Mouse (Mus musculus) adrenal gland, adult 18-20 months (tissue): Measurements from ENCODE around the gene Uap1l1. TPM values are rescaled to one million over a fixed set of nuclear protein-coding genes. Genes with fewer than 3 reads are reported as not detected.
"Not testable (repeated sequence)": the region's sequence is repeated elsewhere in the genome, so short reads cannot be mapped to it uniquely, and the experiment has no call there.

Experiments
- DNase-seq, 2 experiments: peaks; one replicate each; pipeline ENCODE4 v3.0.0; 2021 to 2022; ENCODE audit warnings: low spot score in 2 of 2
- long read RNA-seq, 2 experiments: library from polyadenylated mRNA; stranded (forward); transcript quantifications; one replicate each; pipeline ENCODE4 v2.0.0; 2021
- total RNA-seq, 2 experiments: library from RNA; stranded (reverse); gene quantifications; 1 replicate in 1 of 2; 2 replicates in 1 of 2; pipeline ENCODE4 v1.2.3; 2021

Gene Uap1l1
- 10 to 100 TPM; 18.8 to 20.9 TPM for total RNA-seq
- long read RNA-seq, experiment 1, transcript Uap1l1-201 (9 exons, 3,349 nt): major isoform, 13 of 17 reads
- long read RNA-seq, experiment 1, partial matches to known transcripts: 1 of 17 reads
- long read RNA-seq, experiment 1, other reads (novel, unspliced or antisense): 3 of 17 reads
- long read RNA-seq, experiment 2, transcript Uap1l1-201 (9 exons, 3,349 nt): major isoform, 83 of 95 reads
- long read RNA-seq, experiment 2, partial matches to known transcripts: 4 of 95 reads
- long read RNA-seq, experiment 2, other reads (novel, unspliced or antisense): 8 of 95 reads

DNA sequence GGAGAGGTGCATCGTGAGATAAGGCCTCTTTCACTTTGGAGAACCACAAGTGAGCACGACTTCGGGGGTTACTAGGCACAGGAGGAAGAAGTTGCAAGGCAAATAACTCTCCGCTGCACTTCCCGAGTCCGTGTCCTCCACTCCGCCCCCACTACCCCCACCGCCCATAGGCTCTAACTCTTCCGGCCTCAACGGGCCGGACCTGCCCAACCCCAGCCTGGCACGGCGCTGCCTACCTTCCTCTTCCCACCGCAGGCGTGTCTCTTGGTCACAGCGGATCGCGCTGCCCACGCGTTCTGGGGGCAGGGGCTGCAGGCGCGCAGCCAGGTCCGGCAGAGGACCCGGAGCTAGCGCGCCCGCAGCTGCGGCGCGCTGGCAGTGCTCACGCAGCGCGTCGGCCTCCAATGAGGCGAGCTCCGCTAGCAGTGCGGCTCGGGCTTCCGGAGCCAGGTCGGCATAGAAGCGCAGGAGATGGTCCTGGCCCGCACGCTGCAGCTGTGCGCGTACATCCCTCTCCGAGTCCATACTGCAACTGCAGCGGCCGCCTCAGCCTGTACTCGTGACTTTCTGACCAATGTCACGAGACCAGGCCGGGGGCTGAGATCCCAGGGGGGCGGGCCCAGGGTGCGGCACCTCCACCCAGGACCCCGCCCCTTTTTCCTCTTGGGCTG, at the start of gene Uap1l1:
TSS of gene Uap1l1 (minus strand) at position 592 of the 671 bp plus-strand sequence.
- peak; percentile 66 to 77 for DNase-seq

GRCm38 (mm10) chr2:25413436-25413835, 48.0 kb upstream of the Uap1l1 start:
- not testable (repeated sequence) for DNase-seq

- no peak for DNase-seq
Observed at GRCm38 (mm10) chr2:25408908-25409307, 43.4 kb upstream of the Uap1l1 start.

DNA sequence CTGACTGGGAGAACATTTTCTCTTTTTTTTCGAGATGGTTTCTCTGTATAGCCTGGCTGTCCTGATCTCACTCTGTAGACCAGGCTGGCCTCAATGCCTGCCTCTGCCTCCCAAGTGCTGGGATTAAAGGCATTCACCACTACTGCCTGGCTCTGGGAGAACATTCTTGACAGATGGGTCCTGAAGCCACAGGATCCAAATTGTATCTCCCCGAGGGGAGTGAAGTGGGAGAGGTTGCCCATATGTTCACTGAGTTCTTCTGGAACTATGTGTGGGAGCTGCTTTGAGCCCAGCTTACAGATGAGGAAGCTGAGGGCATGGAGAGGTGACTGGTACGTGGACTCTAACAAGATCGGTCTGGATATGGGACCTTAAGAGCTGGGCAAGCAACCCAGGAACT, 38.5 kb upstream of the Uap1l1 start:
- no peak for DNase-seq

DNA sequence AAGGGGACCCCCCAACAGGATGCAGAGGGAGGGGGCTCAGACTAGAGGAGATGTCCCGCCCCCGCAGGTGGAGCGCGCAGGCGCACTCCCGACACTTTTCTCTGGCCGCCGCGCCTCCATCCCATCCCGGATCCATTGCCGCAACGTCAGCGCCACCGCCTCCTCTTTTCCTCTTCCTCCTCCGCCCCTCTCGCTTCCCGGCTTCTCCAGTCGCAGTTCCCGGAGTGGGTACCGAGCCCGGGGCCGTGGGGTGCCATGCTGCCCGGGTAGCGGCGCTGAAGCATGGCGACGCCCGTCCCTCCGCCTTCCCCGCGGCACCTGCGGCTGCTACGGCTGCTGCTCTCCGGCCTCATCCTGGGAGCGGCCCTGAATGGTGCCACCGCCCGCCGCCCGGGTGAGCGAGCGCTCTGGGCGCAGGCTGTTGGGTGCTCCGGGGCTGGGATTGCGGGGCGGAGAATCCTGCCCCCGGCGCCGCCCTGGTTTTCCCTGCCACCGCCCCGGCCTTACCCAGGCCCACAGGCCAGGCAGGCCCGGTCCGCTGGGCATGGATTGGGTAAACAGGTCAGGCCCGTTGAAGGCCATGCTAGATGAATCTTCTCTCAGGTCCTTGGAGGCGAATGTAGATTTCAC, 37.6 kb upstream of the Uap1l1 start:
- DNase-seq: peak; percentile 68 to 73

DNA sequence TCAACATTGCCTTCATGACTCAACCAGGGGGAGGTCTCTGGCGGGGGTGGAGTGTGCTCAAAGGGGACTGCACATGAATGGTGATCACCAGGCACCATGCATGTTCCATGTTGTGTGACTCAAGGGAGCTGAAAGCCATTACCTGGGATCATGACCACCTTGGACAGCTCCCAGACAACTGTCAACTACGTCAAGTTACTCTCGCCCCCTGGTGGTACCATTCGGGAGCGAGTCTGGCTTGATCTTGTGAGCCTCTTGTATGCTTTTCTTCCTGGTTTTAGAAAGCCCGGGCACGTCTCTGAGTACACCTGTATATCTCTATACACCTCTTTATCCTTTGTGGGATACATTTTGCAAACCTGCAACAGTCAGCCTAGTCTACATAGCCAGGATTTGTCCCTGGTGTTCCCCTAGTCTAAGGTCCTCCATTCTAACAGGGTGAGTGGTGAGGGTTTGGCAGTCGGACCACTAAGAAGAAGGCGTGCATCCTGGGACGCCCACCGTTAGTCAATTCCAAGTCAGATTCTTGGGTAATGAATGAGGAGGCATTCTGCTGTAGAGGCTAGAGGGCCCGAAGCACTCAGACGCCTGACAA, 37.0 kb upstream of the Uap1l1 start:
- peak; percentile 46 to 63 for DNase-seq

GRCm38 (mm10) chr2:25400764-25401163, 35.3 kb upstream of the Uap1l1 start:
- peak; percentile 63 to 69 for DNase-seq

GRCm38 (mm10) chr2:25400291-25400690, 34.8 kb upstream of the Uap1l1 start:
- no peak for DNase-seq

DNA sequence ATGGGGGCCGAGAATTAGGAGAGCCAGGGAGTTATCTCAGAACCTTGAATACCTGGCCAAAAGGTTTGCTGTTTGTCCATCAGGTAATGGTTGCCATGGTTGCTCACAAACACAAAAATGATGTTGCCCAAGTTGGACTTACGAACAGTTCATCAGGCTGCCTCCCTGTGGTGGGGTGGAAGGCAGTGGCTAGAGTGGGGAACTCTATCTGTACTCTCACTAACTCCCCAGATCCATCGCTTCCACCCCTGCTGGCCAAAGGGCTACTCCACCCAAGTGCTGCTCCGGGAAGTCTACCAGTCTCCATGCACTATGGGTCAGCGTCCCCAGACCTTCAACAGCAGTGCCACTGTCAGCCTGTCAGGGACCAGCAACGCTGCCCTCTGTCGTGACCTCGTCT, 33.6 kb upstream of the Uap1l1 start, which contains the start of gene Npdc1:
TSS of gene Npdc1 (plus strand) at position 301 of the 400 bp plus-strand sequence.
- DNase-seq: no peak

DNA sequence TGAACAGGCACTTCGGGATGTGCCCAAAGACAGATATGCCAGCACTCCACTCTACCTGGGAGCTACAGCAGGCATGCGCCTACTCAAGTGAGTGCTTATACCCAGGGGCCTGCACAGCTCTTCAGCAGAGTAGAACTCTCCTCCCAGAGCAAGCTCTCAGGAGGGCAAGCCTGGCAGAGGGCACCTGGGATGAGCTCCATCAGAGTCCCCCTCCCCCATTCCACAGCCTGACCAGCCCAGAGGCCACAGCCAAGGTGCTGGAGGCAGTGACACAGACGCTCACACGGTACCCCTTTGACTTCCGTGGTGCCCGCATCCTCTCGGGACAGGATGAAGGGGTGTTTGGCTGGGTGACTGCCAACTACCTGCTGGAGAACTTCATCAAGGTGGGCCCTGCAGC, 32.6 kb upstream of the Uap1l1 start:
- DNase-seq: no peak

- no peak for DNase-seq
Observed at GRCm38 (mm10) chr2:25397010-25397409, 31.5 kb upstream of the Uap1l1 start.

- DNase-seq: no peak
Observed at GRCm38 (mm10) chr2:25396597-25396983, 31.1 kb upstream of the Uap1l1 start.

- peak in 1 of 2 experiments; percentile 35 for DNase-seq
Observed at GRCm38 (mm10) chr2:25395721-25396596, 30.5 kb upstream of the Uap1l1 start, which contains the start of gene Entpd2. Gene Entpd2, plus strand, starts transcription at chr2:25395874.

DNA sequence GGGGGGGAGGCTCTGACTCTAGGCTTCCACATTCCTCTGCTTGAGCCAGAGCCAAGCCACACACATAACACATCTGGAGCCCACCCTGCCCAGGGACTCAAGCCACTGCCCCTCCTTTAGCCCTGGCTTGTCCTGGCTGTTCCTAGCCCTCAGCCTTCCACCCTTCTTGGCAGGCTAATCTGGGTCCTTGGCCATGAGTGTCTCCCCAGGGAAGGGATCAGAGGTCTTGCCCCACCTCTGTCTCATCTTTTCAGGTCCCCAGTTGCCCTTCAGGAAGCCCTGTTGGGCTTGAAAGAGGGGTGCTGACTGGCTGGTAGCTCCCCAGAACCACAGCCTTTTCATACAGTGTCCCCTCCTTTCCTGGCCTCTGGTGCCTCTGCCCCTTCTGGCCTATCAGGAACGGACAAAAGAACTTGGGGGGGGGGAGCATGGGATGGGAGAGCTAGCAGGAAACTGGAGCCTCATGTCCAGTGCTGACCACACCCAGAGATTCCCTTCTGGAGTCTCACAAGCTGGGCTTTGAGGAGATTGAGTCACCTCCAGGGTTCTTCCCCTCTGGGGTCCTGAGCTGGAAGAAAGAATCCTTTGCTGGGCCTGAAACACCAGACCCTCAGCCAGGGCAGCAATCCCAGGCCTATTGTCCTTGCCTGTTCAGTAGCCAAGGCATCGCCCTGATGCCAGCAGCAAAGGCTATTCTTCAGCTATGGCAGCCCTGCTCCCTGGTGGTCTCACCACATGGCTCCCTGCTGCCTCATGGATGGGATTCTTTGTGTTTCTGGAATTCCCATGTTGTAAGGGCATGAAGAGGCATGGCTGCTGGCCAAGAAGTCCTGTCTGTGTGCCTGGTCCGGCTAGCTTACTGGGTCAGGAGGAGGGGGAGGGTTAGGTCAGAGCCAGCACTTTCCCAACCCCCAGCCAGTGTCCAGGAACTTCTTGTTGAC, 29.1 kb upstream of the Uap1l1 start:
- no peak for DNase-seq

- no peak for DNase-seq
Observed at GRCm38 (mm10) chr2:25391266-25391665, 25.8 kb upstream of the Uap1l1 start.

DNA sequence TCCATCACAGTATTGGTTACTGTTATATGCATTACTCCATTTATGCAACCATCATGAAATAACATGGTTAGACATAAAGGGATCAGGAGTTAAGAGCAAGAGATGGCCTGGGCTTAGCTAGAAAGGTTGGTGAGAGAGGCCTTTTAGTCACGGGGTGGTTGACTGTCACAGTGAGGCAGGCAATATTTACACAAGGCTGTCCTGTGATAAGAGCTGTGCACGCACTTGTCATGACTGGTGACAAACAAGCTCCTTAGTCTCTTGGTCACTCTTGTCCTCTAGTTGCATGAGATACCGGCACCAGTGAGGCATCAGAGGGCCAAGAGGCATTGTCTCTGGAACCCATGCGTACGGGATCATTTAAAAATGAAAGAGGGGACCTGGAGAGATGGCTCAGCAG, 19.0 kb upstream of the Uap1l1 start:
- no peak for DNase-seq

DNA sequence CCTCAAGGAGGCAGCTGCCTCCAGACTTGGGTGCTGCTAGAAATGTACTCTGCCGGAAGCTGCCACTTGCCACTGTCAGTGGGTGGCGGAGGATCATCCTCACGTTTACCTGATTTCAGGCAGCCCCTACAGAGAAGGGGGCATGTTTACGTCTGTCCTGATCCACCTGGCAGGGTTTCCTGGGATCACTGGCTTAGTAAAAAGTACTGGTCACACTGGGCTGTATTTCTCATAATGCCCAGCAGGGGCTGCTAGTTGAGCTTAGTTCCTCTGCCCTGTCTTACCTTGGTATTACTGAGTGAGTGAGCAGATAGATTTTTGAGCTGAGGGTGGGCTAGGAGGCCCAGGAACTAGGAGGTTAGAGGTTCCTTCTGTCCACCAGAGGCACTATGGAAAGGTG, 11.1 kb upstream of the Uap1l1 start:
- peak in 1 of 2 experiments; percentile 40 for DNase-seq

- no peak for DNase-seq
Observed at GRCm38 (mm10) chr2:25373431-25373830, 7.9 kb upstream of the Uap1l1 start.

DNA sequence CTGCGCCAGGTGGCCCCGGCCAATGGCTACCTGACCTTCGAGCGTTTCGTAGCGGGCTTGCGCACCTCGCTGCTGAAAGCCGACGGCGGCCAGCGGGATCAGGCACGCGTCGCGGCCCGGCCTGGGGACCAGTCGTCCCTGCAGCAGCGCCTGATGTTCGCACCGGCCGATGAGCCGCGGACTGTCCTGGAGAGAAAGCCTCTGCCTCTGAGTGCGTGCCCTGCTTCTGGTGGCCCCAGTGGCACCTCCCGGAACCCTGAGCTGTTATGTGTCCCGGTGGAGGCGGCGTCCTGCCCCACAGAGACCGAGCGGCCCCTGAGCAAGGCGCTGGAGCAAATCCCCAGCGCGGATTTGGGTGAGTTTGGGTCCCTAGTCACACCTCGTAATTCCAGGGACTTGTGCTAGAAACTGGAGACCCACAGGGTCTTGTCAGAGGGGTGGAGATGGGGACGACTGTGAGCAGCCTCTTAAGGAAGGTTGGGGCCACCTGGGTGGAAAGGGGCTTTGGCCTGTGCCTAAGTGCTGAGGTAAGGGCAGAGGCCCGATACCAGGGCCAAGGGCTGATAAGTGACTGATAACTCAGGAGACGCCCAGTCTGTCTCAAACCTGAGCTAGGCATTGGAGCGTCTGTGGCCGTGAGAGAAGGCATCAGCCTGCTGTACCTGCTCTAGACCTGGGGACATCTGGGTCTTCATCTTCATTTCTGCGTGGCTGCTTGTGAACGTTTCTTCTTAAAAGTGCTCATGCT, 7.3 kb upstream of the Uap1l1 start:
- DNase-seq: no peak
